Mouse (Mus musculus) kidney, postnatal 25 days (tissue): Measurements from ENCODE around the gene Naa80.
A peak's percentile ranks its signal among the peaks of the same experiment; 100 is the strongest.

ENCODE experiments used
- DNase-seq, 2 experiments: peaks; one replicate each; pipeline ENCODE4 v3.0.0; 2021; ENCODE audit warnings: mixed read lengths in 2 of 2

The Naa80 gene

GRCm38 (mm10) chr9:107596619-107597569, 18.2 kb downstream of the Naa80 start:
- DNase-seq, result peak; percentile 48 to 58

- peak; percentile 40 to 76 for DNase-seq
Observed at GRCm38 (mm10) chr9:107598385-107598784, 19.7 kb downstream of the Naa80 start.

- peak in 1 of 2 experiments; percentile 66 for DNase-seq
Observed at GRCm38 (mm10) chr9:107599433-107599832, 20.7 kb downstream of the Naa80 start.

GRCm38 (mm10) chr9:107599842-107600241, 21.2 kb downstream of the Naa80 start:
- DNase-seq, result peak; percentile 49 to 66

- DNase-seq, result peak; percentile 52 to 80
Observed at GRCm38 (mm10) chr9:107600745-107601144, 22.1 kb downstream of the Naa80 start.

- DNase-seq, result no peak
Observed at GRCm38 (mm10) chr9:107601275-107601674, 22.6 kb downstream of the Naa80 start.

- DNase-seq, result peak; percentile 90 to 96
Observed at GRCm38 (mm10) chr9:107602068-107602648, 23.5 kb downstream of the Naa80 start.

GRCm38 (mm10) chr9:107603251-107603650, 24.6 kb downstream of the Naa80 start:
- DNase-seq, result no peak

GRCm38 (mm10) chr9:107605041-107605661, 26.5 kb downstream of the Naa80 start:
- DNase-seq, result peak; percentile 63 to 90

- DNase-seq, result peak; percentile 68 to 88
Observed at GRCm38 (mm10) chr9:107606591-107606990, 27.9 kb downstream of the Naa80 start.

- peak in 1 of 2 experiments; percentile 71 for DNase-seq
Observed at GRCm38 (mm10) chr9:107607036-107607435, 28.3 kb downstream of the Naa80 start.

GRCm38 (mm10) chr9:107607653-107608245, 29.1 kb downstream of the Naa80 start:
- peak; percentile 45 to 69 for DNase-seq

GRCm38 (mm10) chr9:107608741-107609432, 30.2 kb downstream of the Naa80 start, which contains the start of gene Sema3b:
Sema3b (minus strand) TSS chr9:107609229.
- DNase-seq, result peak; percentile 61 to 86

GRCm38 (mm10) chr9:107609433-107609830, 30.7 kb downstream of the Naa80 start:
- DNase-seq, result no peak

GRCm38 (mm10) chr9:107611456-107612190, 32.9 kb downstream of the Naa80 start:
- DNase-seq, result no peak

GRCm38 (mm10) chr9:107612191-107612944, 33.7 kb downstream of the Naa80 start:
- DNase-seq, result peak; percentile 99

- no peak for DNase-seq
Observed at GRCm38 (mm10) chr9:107612945-107613569, 34.4 kb downstream of the Naa80 start.

- DNase-seq, result no peak
Observed at GRCm38 (mm10) chr9:107615035-107615434, 36.3 kb downstream of the Naa80 start.

GRCm38 (mm10) chr9:107617461-107617860, 38.8 kb downstream of the Naa80 start:
- no peak for DNase-seq

GRCm38 (mm10) chr9:107618098-107618497, 39.4 kb downstream of the Naa80 start:
- no peak for DNase-seq
